Mouse (Mus musculus): ENCODE results near the gene As3mt. TPM values are rescaled to one million over a fixed set of nuclear protein-coding genes. Genes with fewer than 3 reads are reported as not detected.
A peak's percentile ranks its signal among the peaks of the same experiment; 100 is the strongest.

As3mt gene
- 1 to 10 TPM; 6.7 to 8.3 TPM for polyA plus RNA-seq (2017; shearing (Covaris generic))

DNA sequence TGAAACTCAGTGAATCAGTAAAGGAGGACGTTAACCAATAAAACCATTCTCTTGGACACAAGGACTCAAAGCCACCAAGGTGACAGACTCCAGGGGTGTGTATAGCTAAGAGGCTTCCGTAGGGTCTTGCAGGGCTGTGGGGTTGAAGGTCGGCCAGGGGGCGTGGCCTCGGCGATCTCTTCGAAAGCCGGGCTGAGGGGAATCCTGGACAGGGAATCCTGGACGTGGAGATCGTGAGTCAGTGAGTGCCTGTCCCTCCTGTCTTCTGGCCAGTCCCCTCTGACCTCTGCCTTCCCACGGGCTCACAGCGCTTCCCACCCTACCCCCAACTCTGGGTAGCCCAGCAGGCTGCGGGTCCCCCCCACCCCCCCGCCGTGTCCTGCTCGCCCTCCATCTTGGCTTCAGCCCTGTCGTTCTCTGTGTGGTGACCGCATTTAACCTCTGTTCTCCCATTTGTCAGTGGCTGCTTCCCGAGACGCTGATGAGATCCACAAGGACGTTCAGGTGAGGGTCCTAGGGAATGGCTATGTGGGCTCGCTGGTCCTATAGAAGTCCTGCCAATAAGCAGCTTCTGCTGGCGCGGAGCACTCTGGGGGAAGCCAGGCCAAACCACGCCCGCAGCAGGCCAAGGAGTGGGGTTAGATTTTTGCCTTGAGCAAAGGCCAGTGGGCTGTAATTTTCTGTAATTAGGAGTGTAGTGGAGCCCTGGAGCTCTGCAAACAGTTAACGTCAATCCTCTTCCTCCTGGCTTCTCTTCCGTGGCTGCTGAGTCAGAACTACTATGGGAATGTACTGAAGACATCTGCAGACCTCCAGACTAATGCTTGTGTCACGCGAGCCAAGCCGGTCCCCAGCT is at the start of gene As3mt:
As3mt (plus strand) TSS at position 163 of the 856 bp plus-strand sequence.
- no peak for ATAC-seq

DNA sequence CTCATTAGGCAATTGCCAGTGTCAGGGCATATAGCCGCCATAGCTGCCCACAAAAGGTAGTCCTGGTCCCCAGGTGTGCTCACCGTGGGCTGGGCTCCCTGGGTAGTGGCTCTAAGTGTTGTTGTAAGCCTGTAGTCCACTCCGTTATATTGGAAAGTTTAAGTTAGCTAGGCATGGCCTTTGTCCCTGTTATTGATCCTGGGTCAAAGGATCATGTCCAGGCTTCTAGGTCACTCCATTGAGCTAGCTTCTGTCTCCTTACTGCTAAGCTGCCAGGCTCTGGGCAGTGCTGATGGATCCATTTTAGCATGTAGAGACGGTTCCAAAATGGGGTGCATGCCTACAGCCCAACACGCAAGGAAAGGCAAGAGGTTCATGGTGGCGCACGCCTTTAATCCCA is 48.9 kb upstream of the As3mt start:
- no peak for ATAC-seq

DNA sequence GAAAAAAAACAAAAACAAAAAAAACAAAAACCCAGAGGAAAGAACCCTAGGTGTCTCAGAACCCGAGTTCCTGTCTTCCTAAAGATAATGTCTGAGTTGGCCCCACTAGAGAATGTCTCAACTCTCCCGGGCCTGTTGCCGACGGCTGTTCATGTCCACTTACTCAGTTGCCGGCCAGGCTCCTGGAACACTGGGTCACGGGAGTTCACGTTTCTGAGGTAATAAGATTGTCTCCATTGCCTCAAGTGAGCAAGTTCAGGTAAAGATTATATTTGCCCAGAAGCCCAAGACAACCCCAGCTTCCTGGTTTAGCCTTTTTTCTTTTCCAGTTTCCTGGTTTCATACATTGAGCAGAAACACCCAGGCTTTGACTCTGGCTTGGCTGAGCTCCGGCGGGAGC is 48.4 kb upstream of the As3mt start:
- ATAC-seq = no peak

DNA sequence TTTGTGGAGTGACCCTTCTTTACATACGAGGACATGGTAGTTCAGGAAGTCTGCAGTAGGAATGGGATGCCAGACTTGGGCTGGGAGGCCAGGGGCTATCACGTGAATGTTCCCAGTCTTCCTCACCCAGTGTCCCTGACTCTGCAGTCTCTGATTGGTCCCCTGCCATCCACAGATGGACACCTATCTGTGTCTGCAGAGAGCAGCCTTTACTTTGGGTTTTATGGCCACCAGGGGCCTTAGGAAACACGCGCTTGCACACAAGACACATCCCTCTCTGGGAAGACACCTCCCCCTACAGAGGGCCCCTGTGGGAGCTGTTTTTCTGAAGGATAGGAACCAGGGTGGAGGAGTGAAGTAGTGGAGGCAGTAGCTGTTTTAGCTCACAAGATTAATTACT is 45.7 kb upstream of the As3mt start:
- ATAC-seq = no peak

DNA sequence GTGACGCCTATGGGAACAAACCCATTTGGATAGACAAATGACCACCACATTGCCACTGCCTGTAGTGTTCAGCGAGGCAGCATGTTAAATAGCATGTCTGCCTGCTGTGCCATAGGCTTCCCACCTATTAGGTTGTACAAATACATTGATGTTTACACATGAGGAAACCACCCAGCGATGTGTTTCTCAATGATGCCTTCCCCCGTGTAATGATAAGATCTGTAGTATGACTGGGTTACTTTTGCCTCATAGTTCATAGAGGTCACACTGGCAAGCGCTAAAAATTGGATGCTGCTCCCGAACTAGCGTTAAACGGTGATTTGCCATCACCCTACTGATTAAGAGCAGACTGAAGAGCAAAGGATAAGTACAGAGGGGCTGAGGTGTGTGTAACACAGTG is 45.0 kb upstream of the As3mt start:
- ATAC-seq = no peak

DNA sequence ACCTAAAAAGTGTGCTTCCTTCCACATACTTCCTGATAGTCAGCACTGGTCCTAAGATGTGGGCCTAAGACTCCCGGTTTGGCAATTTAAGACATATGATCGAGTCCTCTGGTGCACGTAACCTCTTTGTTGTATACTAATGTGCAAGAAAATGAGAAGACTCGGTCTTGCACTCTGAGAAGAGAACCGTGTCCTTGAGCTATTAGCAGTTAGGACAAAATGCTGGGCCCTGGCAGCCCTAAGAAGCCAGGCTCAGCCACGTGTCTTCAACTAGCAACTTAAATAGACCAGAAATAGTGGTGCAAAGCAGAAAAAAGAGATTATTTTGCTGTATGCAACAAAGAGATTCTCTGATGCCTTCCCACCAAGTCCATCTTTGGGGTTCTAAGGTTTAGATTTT is 44.5 kb upstream of the As3mt start:
- ATAC-seq = no peak

DNA sequence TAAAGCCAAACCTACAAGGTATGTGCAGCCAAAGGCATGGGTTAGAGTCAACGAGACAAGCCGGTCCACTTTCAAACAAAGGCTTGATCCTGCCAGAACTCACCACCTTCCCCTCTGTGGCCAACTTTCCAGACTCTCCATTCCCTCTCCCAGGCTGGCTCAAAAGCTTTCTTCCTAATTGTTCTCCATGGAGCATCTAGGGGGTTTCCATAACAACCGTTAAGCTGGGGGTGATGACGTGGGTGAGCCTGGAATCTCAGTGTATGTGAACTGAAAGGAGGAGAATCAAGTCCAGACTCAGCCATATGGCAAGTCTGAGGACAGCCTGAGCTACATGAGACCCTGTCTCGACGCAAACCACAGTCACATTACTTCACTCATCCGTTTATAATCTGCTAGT is 41.8 kb upstream of the As3mt start:
- no peak for ATAC-seq

DNA sequence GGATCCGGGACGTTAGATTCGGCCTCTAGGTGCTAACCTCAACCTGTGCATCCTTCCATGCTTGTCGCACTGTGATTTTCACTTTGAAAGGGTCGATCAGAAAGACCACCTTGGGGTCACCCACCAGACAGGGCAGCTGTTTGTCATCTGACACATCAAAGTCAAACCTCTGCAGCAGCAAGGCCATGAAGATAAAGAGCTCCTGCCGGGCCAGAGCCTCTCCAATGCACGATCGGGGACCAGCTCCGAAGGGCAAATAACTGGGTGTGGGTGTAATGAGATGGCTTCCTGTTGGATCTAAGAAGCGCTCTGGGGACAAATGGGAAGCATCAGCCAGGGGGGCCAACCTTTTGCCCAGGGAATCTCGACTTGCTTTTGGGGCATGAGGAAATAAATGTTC is 40.0 kb upstream of the As3mt start:
- ATAC-seq = no peak

DNA sequence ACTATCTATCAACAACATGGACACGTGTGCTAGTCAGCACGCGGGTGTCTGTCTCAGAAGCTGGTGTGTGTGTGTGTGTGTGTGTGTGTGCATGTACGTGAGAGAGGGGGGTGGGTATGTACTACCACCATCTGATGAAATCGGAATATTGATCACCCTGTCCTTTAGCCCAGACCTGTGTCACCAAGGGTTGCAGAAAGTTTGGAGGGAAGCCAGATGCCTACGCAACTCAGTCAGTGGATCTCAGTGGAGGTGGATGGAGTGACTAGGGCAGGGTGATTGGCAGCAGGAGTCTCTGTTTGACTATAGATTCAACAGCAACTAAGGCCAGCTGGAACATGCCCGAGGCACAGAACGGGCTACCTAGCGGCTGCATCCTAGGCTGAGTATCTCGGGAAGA is 39.0 kb upstream of the As3mt start:
- no peak for ATAC-seq

DNA sequence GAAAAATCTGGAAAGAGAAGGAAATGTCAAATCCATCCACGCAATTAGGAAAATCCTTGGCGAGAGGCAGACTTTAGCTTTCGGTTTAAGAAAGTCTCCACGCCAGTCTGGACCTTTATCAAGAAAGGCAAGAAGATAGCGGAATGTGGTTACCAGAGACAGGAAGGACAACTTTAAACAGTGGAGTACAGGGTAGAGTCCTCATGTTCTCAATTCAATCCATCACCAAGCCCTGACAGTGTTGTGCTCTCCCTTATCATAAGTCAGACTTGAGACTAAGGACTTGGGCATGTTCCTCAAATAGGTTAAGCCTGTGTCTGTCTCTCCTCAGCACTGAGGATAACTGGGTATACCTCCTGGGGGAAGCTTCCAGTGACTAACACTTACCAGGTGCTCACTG is 37.5 kb upstream of the As3mt start:
- ATAC-seq = no peak

DNA sequence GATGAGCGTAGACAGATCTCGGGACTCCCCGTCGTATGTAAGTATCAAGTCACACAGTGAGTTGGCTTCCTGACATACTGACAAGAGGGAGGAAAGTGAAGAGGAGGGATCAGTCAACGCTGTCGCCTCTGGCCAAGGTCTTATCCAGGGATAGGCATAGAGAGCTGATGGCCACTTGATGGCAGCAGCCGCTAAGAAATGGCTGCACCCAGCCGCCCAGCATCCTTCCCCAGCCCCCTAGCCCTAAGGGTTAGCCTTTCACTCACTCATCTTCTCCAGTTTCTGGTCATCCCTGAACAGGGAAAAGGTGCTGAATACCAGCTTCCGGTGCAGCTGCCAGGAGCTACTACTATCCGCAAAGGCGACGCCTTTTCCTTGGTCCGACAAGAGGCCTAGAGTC is 36.6 kb upstream of the As3mt start:
- ATAC-seq = no peak

DNA sequence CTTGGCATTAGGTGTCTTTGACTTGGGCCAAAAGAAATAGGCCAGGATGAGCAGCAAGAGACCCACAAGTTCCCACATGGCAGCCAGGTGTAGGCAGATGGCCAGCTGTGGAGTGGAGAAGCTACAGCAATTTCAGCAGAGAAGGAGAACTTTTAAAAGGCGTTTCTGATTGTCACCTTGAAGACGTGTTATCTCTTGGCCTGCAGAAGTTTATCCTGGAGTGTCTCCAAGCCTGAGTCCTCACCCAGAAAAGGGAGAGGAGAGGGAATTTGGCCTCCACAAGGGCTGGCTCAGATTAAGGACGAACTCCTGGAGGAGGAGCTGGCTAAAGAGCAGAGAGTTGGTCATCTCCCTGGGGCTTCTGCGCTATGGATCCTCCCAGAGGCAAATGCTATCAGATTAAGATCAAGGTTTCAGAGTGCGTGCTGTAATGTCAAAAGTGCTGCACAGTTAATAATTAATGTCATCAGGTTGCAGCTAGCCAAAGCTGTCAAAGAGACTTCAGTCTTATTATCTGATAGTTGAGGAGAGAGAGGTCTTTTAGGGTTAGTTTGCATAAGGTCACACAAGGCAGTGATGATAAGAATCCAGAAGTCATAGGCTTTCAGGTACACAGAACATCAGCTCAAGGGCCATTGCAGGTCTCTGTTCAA is 34.4 kb upstream of the As3mt start, which contains the start of gene Cyp17a1:
Cyp17a1 (minus strand) TSS at position 407 of the 653 bp plus-strand sequence.
- ATAC-seq = no peak

DNA sequence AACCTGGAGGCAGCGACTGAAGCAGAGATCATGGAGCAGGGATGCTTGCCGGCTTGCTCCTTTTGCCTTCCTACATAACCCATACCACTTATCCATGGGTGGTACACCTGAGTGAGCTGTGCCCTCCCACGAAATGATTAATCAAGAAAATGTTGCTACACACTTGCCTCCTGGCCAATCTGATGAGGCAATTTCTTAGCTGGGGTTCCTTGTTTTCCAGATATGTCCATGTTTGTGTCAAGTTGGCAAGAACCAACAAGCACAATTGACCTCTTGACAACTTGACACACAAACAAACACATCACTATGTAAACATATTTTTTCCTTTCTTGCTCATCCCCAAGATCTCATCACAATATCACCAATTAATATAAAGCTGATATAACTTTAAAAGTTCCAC is 31.6 kb upstream of the As3mt start:
- ATAC-seq = no peak

DNA sequence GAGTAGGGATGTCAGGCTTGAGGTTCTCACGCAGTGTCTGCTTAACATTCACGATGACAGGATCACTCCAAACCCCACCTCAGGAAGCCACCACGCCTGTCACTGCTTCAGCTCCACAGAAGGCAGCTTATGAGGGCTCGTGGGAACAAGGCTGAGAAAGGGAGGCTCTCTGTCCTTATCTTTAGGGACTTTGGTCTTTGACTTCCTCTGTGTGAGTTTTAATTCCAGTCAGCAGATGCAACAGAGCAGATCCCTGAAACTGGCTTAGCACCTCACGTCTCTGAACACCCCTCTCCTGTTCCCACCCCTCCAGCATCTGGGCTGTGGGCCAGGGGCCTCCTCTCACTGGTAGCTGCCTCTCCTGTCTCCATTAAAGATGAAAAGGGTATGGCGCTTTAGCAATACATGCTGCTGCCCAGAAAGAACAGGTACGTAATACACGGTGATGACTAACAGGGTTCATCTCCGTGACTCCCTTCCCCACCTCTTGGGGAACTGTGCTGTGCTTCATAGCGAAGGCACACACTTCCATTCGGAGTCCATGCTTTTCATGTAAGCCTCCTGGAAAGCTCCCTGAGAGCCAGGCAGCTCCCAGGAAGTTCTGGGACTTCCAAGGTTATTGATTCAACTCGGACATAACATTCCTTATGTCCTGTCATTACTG is 27.4 kb upstream of the As3mt start:
- no peak for ATAC-seq

DNA sequence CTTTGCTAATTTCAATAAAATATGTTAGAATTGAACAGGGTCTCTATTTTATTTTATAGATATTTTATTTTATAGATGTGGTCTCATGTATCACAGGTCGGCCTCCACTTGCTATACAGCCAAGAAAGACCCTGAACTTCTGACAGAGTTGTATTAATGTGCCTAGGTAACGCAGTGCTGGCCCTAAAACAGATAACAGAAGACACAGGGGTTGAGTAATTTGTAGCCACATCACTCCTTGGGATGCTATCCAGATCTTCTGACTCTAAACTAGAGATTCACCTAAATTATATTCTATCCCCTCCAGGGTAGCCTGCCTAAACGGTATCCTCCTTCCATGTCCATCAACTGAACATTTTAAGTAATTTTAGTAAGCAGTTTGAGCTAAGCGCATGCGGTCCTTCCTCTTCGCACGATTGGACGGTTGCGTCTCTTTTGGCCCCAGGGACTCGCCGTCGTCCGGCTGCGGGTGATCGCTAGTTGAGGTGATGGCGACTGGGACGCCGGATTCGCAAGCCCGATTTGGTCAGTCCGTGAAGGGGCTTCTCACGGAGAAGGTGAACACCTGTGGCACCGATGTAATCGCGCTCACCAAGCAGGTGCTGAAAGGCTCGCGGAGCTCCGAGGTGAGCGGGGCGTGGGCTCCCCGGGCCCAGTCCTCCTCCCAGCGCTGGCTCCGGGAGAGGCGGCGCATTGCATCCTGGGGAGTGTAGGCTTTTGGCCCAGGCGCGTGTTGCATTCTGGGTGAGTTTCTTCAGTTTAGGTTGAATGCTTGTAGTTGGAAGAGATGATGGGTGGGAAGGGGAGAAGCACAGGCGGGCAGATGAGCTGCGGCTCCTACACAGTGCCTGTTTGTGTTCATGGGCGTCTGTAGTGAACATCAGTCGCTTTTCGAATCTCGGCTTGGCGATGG is 17.5 kb upstream of the As3mt start, which contains the start of gene Borcs7:
Borcs7 (plus strand) TSS at position 447 of the 913 bp plus-strand sequence.
- ATAC-seq = peak; percentile 98

DNA sequence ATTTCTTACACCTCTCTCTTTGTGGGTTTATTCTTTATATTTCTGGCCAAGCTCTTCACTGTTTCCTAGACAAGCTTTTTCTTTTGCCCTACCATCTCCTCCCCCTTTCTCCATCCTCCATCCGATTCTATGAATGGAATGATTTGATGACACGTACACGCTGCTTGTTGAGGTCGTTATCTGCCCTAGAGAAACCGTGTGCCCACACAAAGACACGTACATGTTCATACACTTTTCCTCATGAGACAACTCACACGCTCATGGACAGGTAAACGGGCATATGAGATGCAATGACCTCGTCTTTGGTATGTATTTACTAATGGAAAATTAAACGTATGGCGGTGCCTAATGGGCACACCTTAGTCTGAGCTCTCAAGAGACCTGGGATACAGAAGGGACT is 16.9 kb upstream of the As3mt start:
- no peak for ATAC-seq

DNA sequence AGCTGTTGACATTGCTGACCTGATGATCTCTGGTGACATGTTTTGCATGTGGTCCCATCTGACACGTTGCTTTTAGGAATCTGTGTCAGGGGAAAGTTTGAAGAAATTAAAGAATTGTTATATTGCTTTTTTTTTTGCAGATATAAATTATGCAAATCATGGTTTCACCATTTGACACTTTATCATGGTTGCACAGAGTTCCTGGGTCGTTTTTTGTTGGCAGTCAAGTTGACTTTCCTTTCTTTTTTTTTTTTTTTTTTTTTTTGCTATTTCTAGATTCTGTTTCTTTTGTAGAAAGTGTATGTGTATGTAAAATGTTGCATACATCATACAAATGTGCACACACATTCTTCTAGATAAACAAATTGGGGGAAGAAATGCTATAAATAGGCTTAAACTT is 16.2 kb upstream of the As3mt start:
- no peak for ATAC-seq

DNA sequence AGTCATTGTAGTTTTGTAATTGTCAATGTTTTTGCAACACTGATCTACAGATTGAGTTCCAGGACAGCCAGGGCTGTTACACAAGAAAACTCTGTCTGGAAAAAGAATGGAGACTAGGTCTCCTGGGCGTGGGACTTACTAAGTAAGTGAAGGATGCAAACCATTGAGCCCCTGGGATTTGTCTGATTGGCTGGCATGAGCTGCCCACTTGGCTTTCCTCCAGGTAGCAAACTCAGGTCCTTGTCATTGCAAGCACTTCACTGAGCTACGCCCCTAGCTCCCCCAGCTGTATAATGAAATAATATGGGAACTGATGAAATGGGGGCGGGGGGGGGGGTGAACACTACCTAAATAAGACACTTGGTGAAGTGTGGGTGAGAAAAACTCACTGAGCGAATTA is 14.1 kb upstream of the As3mt start:
- no peak for ATAC-seq

DNA sequence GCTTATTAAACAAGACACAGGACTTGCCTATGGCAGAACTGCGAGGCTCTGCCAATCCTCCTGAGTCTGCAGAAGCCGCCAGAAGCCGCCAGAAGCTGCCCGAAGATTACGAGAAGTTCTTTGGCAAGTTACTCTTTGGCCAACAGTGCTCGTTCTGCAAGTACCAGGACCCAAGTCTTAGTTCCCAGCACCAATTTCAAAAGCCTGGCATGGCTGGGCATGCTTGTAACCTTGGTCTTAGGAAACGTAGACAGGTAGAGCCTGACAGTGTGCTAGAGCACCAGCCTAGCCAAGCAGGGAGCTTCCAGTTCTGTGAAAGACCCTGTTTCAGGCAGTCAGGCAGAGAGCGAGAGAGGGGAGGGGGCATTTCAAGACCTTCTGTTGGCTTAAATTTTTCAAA is 10.8 kb upstream of the As3mt start:
- no peak for ATAC-seq

DNA sequence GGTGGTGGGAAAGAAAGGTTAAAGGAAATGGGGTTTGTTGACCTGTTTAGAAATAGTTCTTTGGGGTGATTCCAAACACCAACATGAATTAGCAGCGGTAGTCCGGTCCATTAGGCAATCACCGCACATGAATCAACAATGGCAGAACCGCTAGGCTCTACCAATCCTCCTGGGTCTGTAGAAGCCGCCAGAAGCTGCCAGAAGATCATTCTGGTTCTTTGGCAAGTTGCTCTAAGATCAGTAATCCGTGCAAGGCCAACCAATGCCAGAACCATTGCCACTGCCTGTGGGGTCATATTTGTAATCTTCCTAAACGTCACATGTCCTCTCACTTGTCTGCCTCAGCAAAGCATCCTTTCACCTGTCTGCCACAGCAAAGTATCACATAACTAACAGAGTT is 10.3 kb upstream of the As3mt start:
- no peak for ATAC-seq

DNA sequence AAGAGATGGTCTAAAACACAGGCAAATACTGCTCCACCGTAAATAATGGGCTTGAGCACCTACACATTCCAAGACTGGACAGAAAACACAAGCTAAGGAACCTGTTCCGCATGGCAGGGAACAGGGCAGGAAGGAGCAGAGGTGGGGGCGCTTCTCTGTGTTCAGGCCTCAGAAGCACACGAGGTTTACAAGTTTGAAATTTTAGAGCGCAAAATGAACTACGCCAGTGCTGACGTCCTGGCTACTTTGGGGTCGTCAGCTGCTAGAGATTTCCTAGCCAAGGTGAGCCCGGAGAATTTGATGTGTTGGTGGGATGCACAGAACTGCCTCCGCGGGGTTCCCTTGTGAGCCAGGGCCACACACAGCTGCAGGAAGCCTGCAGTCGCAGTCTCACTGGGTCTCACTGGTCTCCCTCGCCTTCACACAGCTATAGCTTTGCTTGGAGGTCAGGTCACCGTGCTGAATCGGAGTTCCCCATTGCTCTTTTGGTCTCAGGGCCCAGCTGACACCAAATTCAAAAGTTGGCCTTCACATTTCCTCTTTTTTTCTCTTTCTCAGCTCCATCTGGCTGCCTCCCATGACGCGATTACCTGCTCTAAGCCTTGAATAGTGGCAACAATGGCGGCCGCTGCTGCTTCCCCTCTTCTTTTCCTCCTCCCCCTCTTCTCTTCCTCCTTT is 9.3 kb upstream of the As3mt start:
- no peak for ATAC-seq

DNA sequence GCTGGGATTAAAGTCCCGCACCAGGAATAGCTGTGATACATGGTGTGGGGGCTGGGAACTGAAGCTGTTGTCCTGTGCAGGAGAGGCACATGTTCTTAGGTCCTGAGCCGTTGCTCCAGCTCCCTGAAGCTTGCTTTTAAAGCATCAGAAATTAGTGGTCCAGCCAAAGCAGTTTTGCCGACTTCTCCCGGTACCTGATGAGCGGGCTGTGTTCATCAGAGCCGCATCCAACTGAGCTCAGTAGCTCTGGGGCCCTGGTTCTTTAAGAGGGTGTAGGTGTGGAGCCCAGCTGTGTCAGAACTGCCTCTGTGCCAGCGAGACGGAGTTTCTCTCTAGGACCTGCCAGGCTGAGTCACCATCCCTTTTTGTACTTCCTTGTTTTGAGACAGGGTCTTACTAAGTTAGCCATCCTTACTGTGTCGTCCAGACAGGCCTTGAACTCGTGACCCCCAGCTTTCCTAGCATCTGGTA is 8.2 kb upstream of the As3mt start:
- no peak for ATAC-seq

All from activated CD4-positive, CD25-positive, alpha-beta regulatory T cell, adult 4 months (primary cell).